Mouse (Mus musculus): ENCODE results near the gene Arpc1b. TPM values are rescaled to one million over a fixed set of nuclear protein-coding genes. Genes with fewer than 3 reads are reported as not detected.
A peak's percentile ranks its signal among the peaks of the same experiment; 100 is the strongest.
"Not testable (repeated sequence)": the region's sequence is repeated elsewhere in the genome, so short reads cannot be mapped to it uniquely, and the experiment has no call there.

Arpc1b gene
- total RNA-seq, 2 experiments from 2014 or later, result 25.7 to 28.3 TPM

DNA sequence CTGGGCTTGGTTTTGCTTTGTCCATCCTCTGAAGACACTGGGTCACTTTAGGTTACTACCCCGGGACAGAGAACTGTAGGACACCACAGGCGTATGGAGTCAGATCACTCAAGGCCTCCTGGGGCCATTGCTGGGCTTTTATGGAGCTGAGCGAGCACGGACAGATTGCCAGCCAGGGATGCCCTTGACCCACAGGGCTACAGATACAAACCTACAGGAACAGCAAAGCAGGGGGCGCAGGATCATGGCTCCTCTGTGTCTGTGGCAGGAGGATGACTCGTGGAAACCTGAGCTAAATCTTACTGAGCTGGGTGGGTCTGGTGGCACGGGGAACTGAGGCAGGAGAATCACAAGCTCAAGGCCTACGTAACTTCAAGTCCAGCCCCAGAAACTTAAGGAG lies 1.4 kb upstream of the Arpc1b start:
- intact Hi-C loops (cut with DNase I), result no loop called here

GRCm38 (mm10) chr5:145113416-145113815 lies 599 bp upstream of the Arpc1b start:
- no peak for DNase-seq
- intact Hi-C loops (cut with DNase I), result no loop called here

More for the DNA sequence above, 1.4 kb upstream of the Arpc1b start:
- no peak for DNase-seq

DNA sequence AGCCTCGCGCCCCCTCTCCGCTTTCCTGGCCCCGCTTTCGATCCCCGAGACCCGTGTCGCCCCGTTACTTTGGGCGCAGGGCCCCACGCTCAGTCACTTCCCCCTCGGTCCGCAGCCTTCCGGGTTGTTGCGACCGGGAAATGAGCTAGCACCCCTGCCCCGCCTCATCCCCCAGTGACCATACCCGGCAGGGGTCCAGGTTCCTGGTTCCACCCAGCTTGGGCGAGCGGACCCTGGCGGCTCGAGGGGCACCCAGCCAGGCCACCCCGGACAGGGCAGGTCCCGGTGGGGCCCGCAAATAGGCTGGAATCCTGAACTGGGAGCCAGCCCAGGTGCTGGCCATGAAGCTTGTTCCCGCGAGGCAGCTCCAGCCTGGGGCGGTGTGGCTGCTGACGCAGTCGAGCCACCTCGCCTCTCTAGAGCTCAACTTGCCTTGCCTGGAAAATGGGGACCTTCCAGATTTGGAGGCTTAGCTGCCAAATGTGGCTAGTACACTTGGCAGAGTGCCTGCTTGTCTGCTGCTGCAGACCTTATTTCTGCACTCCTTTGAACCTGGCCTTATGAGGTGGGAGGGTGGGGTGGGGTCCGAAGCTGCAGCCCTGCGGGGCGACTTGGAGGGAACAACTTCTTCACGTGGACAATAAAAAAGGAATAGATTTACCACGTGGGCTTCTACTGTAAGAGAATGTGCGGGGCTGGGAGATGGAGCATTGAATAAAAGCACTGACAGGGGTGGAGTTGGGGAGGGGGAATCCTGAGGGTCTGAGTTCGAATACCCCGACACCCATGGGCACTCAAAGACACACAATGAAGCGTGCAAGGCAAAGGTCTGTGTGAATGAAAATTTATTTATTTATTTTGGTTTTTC lies 825 bp downstream of the Arpc1b start:
- peak; percentile 38 for DNase-seq
- intact Hi-C loops (cut with DNase I), result no loop called here

DNA sequence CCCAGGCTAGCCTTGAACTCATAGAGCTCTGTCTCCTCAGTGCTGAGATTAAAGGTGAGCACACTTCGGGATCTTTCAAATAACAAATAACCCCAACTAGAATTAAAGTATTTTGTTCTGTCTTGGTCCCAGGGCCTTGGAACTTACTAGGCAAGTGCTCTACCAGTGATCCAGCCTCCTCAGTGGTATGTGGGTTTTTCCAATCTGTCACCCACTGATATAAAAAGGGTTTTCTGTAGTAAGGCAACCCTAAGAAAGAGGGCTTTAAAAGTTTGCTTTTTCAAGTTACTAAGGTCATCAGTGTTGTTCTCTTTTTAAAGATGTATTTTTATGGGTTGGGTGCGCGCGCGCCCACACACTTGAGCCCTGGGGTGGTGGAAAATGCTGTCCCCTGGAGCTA lies 1.7 kb downstream of the Arpc1b start:
- intact Hi-C loops (cut with DNase I), result no loop called here
- no peak for DNase-seq

DNA sequence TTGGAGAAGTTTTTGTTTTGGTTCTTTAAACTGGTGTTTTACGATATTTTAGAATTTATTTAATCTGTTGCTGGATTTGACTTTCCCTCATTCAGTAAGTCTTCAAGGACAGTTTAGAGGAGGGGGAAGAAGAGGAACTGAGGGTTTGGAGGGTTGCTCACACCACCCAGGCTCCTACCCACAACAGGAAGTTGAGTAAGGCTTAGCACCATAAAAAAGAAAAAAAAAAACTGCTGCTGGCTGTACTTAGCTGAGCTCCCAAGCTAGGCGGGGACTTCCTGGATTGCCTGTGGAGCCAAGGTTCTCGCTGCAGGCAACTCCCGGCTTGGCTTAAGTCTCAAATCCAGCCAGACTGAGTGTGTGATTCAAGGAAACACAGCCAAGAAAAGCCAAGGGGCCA lies 2.3 kb downstream of the Arpc1b start:
- intact Hi-C loops (cut with DNase I), result no loop called here
- no peak for DNase-seq

DNA sequence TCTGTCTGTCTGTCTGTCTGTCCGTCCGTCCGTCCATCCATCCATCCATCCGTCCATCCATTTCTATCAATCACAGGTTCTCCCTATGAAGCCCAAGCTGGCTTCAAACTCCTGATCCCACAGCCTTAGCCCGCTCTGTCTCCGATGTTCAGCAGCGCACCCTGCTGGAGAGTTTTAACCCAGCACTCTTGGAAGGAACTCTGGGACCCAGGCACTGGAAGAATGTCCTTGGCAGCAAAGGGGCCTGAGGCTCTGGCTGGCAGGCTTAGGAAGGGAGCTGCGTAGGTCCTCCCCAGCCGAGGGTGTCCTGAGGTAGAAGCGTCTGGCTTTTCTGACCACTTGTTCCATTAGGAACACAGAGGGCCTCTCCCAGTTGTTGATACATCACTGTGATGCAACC lies 2.9 kb downstream of the Arpc1b start:
- DNase-seq, result peak; percentile 60
- intact Hi-C loops (cut with DNase I), result no loop called here

GRCm38 (mm10) chr5:145118005-145118404 lies 4.0 kb downstream of the Arpc1b start:
- intact Hi-C loops (cut with DNase I), result no loop called here

DNA sequence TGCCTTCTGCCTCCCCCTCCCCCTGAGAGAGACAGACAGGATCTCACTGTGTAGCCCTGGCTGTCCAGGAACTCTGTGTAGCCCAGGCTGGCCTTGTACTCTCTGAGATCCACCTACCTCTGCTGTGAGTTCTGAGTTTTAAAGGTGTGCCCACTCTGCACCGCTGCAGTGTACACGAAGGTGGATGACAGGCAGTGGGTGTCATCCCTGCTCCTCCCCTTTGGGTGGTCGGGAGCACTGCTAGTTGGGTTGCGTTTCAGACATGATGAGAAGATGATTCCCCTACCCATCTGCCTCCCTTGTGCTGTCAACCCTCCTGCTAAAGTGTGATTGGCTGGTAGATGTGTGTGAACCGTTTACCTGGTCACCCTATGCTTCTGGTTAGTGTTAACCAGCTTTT lies 4.4 kb downstream of the Arpc1b start:
- intact Hi-C loops (cut with DNase I), result no loop called here
- no peak for DNase-seq

More at GRCm38 (mm10) chr5:145118005-145118404, 4.0 kb downstream of the Arpc1b start:
- no peak for DNase-seq

- DNase-seq, result no peak
- intact Hi-C loops (cut with DNase I), result no loop called here
Measured at GRCm38 (mm10) chr5:145119385-145119784, 5.4 kb downstream of the Arpc1b start.

DNA sequence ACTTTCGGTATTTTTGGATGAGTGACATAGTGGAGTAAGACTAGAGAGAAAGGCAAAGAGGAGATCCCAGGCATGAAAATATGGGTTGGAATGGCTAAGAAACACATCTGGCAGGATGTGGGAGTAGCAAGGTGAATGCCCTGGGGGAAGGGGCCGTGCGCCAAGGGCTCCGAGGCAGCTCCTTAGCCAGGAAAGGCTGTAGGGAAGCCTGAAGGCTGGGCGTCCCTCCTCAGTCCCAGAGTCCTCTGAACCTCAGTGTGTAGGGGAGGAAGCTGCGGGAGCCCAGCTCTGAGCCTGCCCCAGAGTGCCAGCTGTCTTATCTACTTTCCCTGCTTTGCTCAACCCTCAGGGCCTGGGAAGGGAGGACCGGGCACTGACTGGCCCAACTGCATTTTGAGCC lies 6.9 kb downstream of the Arpc1b start:
- no peak for DNase-seq

GRCm38 (mm10) chr5:145123396-145123795 lies 9.4 kb downstream of the Arpc1b start:
- intact Hi-C loops (cut with DNase I), result no loop called here
- no peak for DNase-seq

More for the DNA sequence above, 6.9 kb downstream of the Arpc1b start:
- intact Hi-C loops (cut with DNase I), result no loop called here

DNA sequence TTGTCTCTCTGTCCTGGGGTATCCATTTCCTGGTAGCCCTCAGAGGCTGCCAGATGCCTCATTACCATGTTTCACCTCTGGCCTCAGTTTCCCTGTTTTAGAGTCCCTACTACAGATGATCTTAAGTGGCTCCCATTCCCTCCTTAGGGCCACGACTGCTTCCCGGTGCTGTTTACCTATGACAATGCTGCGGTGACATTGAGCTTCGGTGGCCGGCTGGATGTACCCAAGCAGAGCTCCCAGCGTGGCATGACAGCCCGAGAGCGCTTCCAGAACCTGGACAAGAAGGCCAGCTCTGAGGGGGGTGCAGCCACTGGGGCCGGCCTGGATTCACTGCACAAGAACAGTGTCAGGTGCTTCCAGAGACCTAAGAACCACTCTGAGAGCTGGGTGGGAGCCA lies 12.6 kb downstream of the Arpc1b start:
- DNase-seq, result no peak
- intact Hi-C loops (cut with DNase I), result no loop called here

- intact Hi-C loops (cut with DNase I), result no loop called here
- no peak for DNase-seq
Measured at GRCm38 (mm10) chr5:145129124-145129523, 15.1 kb downstream of the Arpc1b start.

GRCm38 (mm10) chr5:145129773-145130172 lies 15.8 kb downstream of the Arpc1b start:
- DNase-seq; intact Hi-C loops (cut with DNase I): not testable (repeated sequence)

GRCm38 (mm10) chr5:145130191-145130590 lies 16.2 kb downstream of the Arpc1b start:
- DNase-seq, result no peak
- intact Hi-C loops (cut with DNase I), result no loop called here

DNA sequence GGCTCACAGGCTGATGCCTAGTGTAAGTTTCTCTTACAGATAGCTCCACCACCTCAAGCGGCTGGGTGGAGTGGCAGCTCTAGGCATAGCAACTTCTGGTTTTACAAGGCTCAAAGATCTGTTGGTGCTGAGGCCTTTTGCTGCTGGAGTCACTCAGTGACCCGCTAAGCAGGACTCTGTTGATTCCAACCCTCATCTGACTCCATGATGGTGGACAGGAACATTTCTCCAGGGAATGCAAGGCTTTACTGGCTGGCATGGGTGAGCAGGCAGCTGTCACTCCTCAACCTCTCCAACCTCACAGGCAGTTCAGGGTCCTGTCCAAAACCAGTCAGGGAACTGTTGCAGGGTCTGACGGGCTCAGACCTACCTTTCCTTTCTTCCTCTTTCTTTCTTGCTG lies 17.0 kb downstream of the Arpc1b start:
- intact Hi-C loops (cut with DNase I), result no loop called here
- DNase-seq, result no peak

DNA sequence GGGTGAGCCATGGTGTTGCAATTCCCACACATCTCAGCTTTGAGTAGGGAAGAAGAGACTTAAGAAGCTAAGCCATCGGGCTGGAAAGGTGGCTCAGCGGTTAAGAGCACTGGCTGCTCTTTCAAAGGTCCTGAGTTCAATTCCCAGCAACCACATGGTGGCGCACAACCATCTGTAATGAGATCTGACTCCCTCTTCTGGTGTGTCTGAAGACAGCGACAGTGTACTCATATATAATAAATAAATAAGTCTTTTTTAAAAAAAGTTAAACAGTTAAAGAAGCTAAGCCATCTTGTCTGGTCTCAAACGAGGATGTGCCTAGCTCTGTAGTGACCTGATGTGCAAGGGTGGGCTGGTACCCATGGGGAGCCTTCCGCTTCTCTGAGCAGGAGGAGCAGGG lies 19.3 kb downstream of the Arpc1b start:
- intact Hi-C loops (cut with DNase I); DNase-seq: not testable (repeated sequence)

- peak; percentile 23 for DNase-seq
- intact Hi-C loops (cut with DNase I), result no loop called here
Measured at GRCm38 (mm10) chr5:145138836-145139235, 24.8 kb downstream of the Arpc1b start.

- peak; percentile 94 for DNase-seq
- intact Hi-C loops (cut with DNase I), result no loop called here
Measured at GRCm38 (mm10) chr5:145139571-145140519, 25.8 kb downstream of the Arpc1b start, which contains the start of the genes Pdap1 and Bud31. TSS of gene Pdap1 (minus strand) at chr5:145140238. TSS of gene Bud31 (plus strand) at chr5:145140362.

- DNase-seq, result no peak
- intact Hi-C loops (cut with DNase I), result no loop called here
Measured at GRCm38 (mm10) chr5:145140611-145141010, 26.6 kb downstream of the Arpc1b start.

DNA sequence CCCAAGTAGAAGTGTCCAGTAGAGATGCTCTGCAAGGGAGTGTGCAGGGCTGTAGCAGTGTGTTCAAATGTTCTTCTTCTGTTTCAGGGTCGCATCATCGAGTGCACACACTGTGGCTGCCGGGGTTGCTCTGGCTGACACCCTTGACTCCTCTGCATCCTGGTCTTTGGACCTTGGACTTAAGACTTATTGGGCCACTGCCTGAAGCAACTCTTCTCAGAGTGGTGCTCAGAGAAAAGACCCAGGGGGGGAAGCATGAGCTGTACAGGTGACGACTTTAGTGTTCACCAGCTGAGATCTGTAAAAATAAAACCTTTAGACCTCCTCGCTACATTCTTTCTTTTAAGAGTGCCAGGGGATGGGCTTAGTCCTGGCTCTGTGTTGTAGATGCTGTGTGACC lies 33.7 kb downstream of the Arpc1b start:
- intact Hi-C loops (cut with DNase I), result no loop called here
- no peak for DNase-seq

Measured in left cerebral cortex, postnatal 4 days (tissue).